Comparison of ENCODE assay signal across 8 mouse cellular contexts in the genomic region with DNA sequence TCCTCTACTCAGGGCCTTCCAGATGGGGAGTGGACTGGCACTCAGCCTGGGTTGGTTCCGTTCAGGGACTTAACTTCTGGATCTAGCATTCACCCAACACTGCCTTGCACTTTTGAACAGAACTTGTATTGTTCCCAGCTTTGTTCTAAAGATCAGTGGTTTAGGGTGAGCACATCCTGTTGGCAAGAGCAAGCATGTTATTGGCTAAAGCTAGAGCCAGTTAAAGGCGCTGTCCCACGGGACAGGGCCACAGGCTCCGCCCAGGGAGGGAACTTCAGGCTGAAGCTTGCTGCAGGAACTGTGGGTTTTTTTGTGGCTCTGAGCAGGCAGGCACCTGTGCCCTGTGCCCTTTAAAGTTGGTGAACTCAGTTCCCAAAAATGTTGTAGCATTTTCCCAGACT. TPM values are rescaled to one million over a fixed set of nuclear protein-coding genes. Genes with fewer than 3 reads are reported as not detected.
DNase-seq lines count a peak whose midpoint lies in the region; ATAC-seq and TF ChIP-seq lines count a peak whose summit lies in the region.

No protein-coding gene starts in this region.

- H3K9me3 ChIP-seq in heart, postnatal 0 days (replicated peaks; ENCODE audit: control insufficient read depth, low read length), result no peaks in the 10 kb centered on the region
- no peaks in the 10 kb centered on the region for H3K9me3 ChIP-seq in liver, embryonic 12.5 days (replicated peaks)
- no peaks in the 10 kb centered on the region for H3K9me3 ChIP-seq in forebrain, embryonic 14.5 days (replicated peaks; ENCODE audit: control insufficient read depth, low read length)

- WGBS in heart, postnatal 0 days, result 18% methylated on average over 4 of the region's 4 CpGs
- 33% methylated on average over 4 of the region's 4 CpGs for WGBS in liver, embryonic 12.5 days (ENCODE audit: insufficient replicate concordance)
- WGBS in forebrain, embryonic 14.5 days, result 53% methylated on average over 4 of the region's 4 CpGs

- TF ChIP-seq CTCF in heart, postnatal 0 days (IDR thresholded peaks at IDR 0.05; ENCODE audit: low read depth), result no peak

- no peaks in the 10 kb centered on the region for H3K36me3 ChIP-seq in heart, postnatal 0 days (replicated peaks; ENCODE audit: control insufficient read depth, insufficient read depth, low read length)
- H3K36me3 ChIP-seq in liver, embryonic 12.5 days, result no peaks in the 10 kb centered on the region
- H3K36me3 ChIP-seq in forebrain, embryonic 14.5 days (ENCODE audit: control insufficient read depth, insufficient read depth, low read length), result no peaks in the 10 kb centered on the region

- peak; percentile 27 for DNase-seq in retina, postnatal 1 day
- DNase-seq in retina, embryonic 14.5 days (ENCODE audit: low spot score), result no peak
- peak; percentile 27 for DNase-seq in embryo, embryonic 10 days (ENCODE audit: low spot score)
- DNase-seq in heart, postnatal 0 days (ENCODE audit: low spot score), result peak; percentile 89
- peak; percentile 58 for DNase-seq in ovary, postnatal 36 days (ENCODE audit: low spot score)
- no peak for DNase-seq in forebrain, embryonic 14.5 days (ENCODE audit: low spot score)

- no peak overlapping the region for H3K4me3 ChIP-seq in heart, postnatal 0 days (ENCODE audit: low read depth, low read length)
- no peak overlapping the region for H3K4me3 ChIP-seq in liver, embryonic 12.5 days
- no peak overlapping the region for H3K4me3 ChIP-seq in forebrain, embryonic 14.5 days (ENCODE audit: low read depth, low read length)

- H3K27me3 ChIP-seq in heart, postnatal 0 days (ENCODE audit: control insufficient read depth, insufficient read depth, low read length), result no peaks in the 10 kb centered on the region
- H3K27me3 ChIP-seq in liver, embryonic 12.5 days (replicated peaks), result no peaks in the 10 kb centered on the region
- H3K27me3 ChIP-seq in forebrain, embryonic 14.5 days (replicated peaks; ENCODE audit: control insufficient read depth, insufficient read depth, low read length), result no peaks in the 10 kb centered on the region

- peak overlapping the region; percentile 96 for H3K27ac ChIP-seq in heart, postnatal 0 days (ENCODE audit: low read depth)
- no peak overlapping the region for H3K27ac ChIP-seq in liver, embryonic 12.5 days
- H3K27ac ChIP-seq in forebrain, embryonic 14.5 days (ENCODE audit: low read depth, low read length), result no peak overlapping the region

- H3K4me1 ChIP-seq in heart, postnatal 0 days (ENCODE audit: control insufficient read depth, insufficient read depth), result peaks cover 36% of the 10 kb centered on the region
- H3K4me1 ChIP-seq in liver, embryonic 12.5 days, result peaks cover 34% of the 10 kb centered on the region
- no peaks in the 10 kb centered on the region for H3K4me1 ChIP-seq in forebrain, embryonic 14.5 days (ENCODE audit: control insufficient read depth, insufficient read depth, low read length)

- H3K9ac ChIP-seq in heart, postnatal 0 days (replicated peaks; ENCODE audit: low read depth, low read length), result 0 out of 2 replicates have a peak overlapping the region, but pooled peaks have one; percentile 31
- no peak overlapping the region for H3K9ac ChIP-seq in liver, embryonic 12.5 days
- no peak overlapping the region for H3K9ac ChIP-seq in forebrain, embryonic 14.5 days (ENCODE audit: low read length)

- peak; percentile 89 for ATAC-seq in heart, postnatal 0 days (ENCODE audit: insufficient read depth, low read depth)
- ATAC-seq in liver, embryonic 12.5 days, result 0 out of 2 replicates have a peak, but pooled peaks have one; percentile 26
- no peak for ATAC-seq in erythroblast, adult 5-6 weeks (replicated peaks; ENCODE audit: low FRiP score, poor library complexity, severe bottlenecking)
- no peak for ATAC-seq in forebrain, embryonic 14.5 days

- no peak for TF ChIP-seq EP300 in heart, postnatal 0 days (IDR thresholded peaks at IDR 0.05; ENCODE audit: low read depth)

- H3K4me2 ChIP-seq in heart, postnatal 0 days (ENCODE audit: low read depth, low read length), result peak overlapping the region; percentile 26; the same call in 1 of the 2 replicates
- no peak overlapping the region for H3K4me2 ChIP-seq in liver, embryonic 12.5 days
- H3K4me2 ChIP-seq in forebrain, embryonic 14.5 days (ENCODE audit: low read length), result no peak overlapping the region

RNA-seq across cellular contexts. Expression of a gene that starts 22.9 kb away (rescaled TPM):
- 177 and 179 TPM in 2 replicates for total RNA-seq in heart, postnatal 0 days (2014; rRNA removed; ENCODE audit: low replicate concordance)
- 131 and 159 TPM in 2 replicates for polyA plus RNA-seq in heart, postnatal 0 days (2015; fragmentation: Nextera tagmentation; extraction: Ambion mirVana)
- polyA plus RNA-seq in liver, embryonic 12.5 days (2016; fragmentation: Nextera tagmentation; extraction: Ambion mirVana), result 76.5 and 84.4 TPM in 2 replicates
- total RNA-seq in erythroblast, adult 5-6 weeks (2015; ENCODE audit: low replicate concordance), result 52.1 and 56.6 TPM in 2 replicates
- total RNA-seq in erythroblast, adult 5-6 weeks (2017; ENCODE audit: low replicate concordance), result 60.9 and 70.5 TPM in 2 replicates
- 62.6 and 72.3 TPM in 2 replicates for polyA plus RNA-seq in forebrain, embryonic 14.5 days (2014; fragmentation: Nextera tagmentation; extraction: Ambion mirVana)

RNA-seq across cellular contexts. Expression of a gene that starts 34.3 kb away (rescaled TPM):
- total RNA-seq in heart, postnatal 0 days (2014; rRNA removed; ENCODE audit: low replicate concordance), result 0.58 TPM in 1 of 2 replicates, not detected in the other
- polyA plus RNA-seq in heart, postnatal 0 days (2015; fragmentation: Nextera tagmentation; extraction: Ambion mirVana), result 0.07 and 0.14 TPM in 2 replicates
- polyA plus RNA-seq in liver, embryonic 12.5 days (2016; fragmentation: Nextera tagmentation; extraction: Ambion mirVana), result not detected in 2 replicates
- total RNA-seq in erythroblast, adult 5-6 weeks (2015; ENCODE audit: low replicate concordance), result 2.5 TPM in 1 of 2 replicates, not detected in the other
- 0.34 TPM in 1 of 2 replicates, not detected in the other for total RNA-seq in erythroblast, adult 5-6 weeks (2017; ENCODE audit: low replicate concordance)
- polyA plus RNA-seq in forebrain, embryonic 14.5 days (2014; fragmentation: Nextera tagmentation; extraction: Ambion mirVana), result not detected in 2 replicates

Comparison
In these comparisons a context has a peak if more than half of its experiments do, and no peak if none do; other contexts are left out.
1. DNase-seq: peak in retina, postnatal 1 day (single experiment), embryo, embryonic 10 days (single experiment), heart, postnatal 0 days (single experiment) and ovary, postnatal 36 days (single experiment); none in retina, embryonic 14.5 days (single experiment) and forebrain, embryonic 14.5 days (single experiment).
2. ATAC-seq: peak in heart, postnatal 0 days (single experiment) and liver, embryonic 12.5 days (single experiment); none in erythroblast, adult 5-6 weeks (single experiment) and forebrain, embryonic 14.5 days (single experiment).